Mouse (Mus musculus): Measurements from ENCODE around the gene Gnao1. TPM values are rescaled to one million over a fixed set of nuclear protein-coding genes. Genes with fewer than 3 reads are reported as not detected.
A peak's percentile ranks its signal among the peaks of the same experiment; 100 is the strongest.

Gnao1 gene
- polyA plus RNA-seq, 2 experiments: 0.14 to 0.37 TPM

DNA sequence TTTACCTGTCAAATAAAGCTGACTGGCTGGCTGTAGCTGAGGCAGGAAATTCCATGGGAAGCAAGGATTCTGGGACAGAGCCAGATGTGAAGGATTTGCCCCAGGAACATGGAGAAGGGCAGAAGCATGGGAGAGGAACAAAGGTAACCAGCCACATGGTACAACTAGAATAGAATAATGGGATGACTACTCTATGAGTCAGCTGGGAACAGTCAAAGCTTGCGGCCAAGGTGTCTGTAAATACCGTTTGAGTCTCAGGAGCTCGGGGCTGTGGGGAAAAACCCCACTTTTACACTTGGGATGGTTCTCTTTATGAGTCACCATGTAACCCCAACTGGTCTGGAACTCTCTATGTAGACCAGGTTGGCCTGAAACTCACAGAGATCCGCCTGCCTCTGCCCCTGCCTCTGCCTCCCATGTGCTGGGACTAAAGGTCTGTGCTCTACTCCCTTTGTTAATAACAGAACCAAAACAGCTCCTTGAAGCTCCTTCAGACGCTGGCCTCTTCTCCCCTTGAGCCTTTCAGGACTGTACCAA is 172.0 kb downstream of the Gnao1 start:
- H3K27me3 ChIP-seq (ENCODE audit: control insufficient read depth, insufficient read depth, low read length): no peaks in the 10 kb centered on the region
- H3K27ac ChIP-seq: no peak overlapping the region
- TF ChIP-seq CTCF (IDR thresholded peaks at IDR 0.05; ENCODE audit: low read depth) (no peak), EP300 (IDR thresholded peaks at IDR 0.05; ENCODE audit: low read depth) (no peak)
- H3K36me3 ChIP-seq (replicated peaks; ENCODE audit: control insufficient read depth, insufficient read depth, low read depth): peaks cover 79% of the 10 kb centered on the region
- no peak overlapping the region for H3K9ac ChIP-seq (replicated peaks)
- WGBS (ENCODE audit: insufficient replicate concordance): 83% methylated on average over 5 of the region's 5 CpGs
- H3K4me1 ChIP-seq (replicated peaks; ENCODE audit: control insufficient read depth in 2 of 2, insufficient read depth in 2 of 2, low read length in 1 of 2): no peaks in the 10 kb centered on the region
- H3K9me3 ChIP-seq (ENCODE audit: control insufficient read depth, low read length): no peaks in the 10 kb centered on the region
- H3K4me2 ChIP-seq (ENCODE audit: low read depth): no peak overlapping the region
- no peak overlapping the region for H3K4me3 ChIP-seq (ENCODE audit: insufficient read depth in 1 of 2, low read depth in 2 of 2, low read length in 2 of 2)
- ATAC-seq (ENCODE audit: insufficient read depth) (no peak), DNase-seq (ENCODE audit: low read depth in 3 of 3, low spot score in 3 of 3) (no peak)

DNA sequence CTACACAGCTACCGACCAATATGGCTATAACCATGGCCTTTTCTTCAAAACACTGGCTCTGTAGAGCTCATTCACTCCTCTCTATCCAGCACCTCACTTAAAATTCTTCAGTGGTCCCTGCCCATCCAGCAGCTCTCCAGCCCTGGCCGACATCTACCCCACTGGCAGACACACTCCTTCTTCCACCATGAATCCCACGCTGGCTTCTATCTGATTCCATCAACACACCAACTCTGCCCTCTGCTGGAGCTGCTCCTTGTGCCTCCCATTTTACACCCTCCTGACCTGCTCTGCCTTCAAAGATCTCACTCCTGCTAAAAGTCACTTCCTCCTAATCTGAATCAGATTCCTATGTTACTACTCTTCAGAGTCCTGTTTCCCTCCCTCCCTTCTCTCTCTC is 174.1 kb downstream of the Gnao1 start:
- TF ChIP-seq EP300 (IDR thresholded peaks at IDR 0.05; ENCODE audit: low read depth) (no peak), CTCF (IDR thresholded peaks at IDR 0.05; ENCODE audit: low read depth) (peak; percentile 22; the same call in 1 of the 2 replicates)
- H3K9ac ChIP-seq (replicated peaks): no peak overlapping the region
- H3K4me2 ChIP-seq (ENCODE audit: low read depth): no peak overlapping the region
- DNase-seq (ENCODE audit: low read depth in 3 of 3, low spot score in 3 of 3) (no peak), ATAC-seq (ENCODE audit: insufficient read depth) (no peak)
- H3K36me3 ChIP-seq (replicated peaks; ENCODE audit: control insufficient read depth, insufficient read depth, low read depth): peaks cover 70% of the 10 kb centered on the region
- no peak overlapping the region for H3K27ac ChIP-seq
- 82% methylated on average over 3 of the region's 3 CpGs for WGBS (ENCODE audit: insufficient replicate concordance)
- H3K9me3 ChIP-seq (ENCODE audit: control insufficient read depth, low read length): no peaks in the 10 kb centered on the region
- H3K4me1 ChIP-seq (replicated peaks; ENCODE audit: control insufficient read depth in 2 of 2, insufficient read depth in 2 of 2, low read length in 1 of 2): no peaks in the 10 kb centered on the region
- H3K4me3 ChIP-seq (ENCODE audit: insufficient read depth in 1 of 2, low read depth in 2 of 2, low read length in 2 of 2): no peak overlapping the region
- H3K27me3 ChIP-seq (ENCODE audit: control insufficient read depth, insufficient read depth, low read length): no peaks in the 10 kb centered on the region

DNA sequence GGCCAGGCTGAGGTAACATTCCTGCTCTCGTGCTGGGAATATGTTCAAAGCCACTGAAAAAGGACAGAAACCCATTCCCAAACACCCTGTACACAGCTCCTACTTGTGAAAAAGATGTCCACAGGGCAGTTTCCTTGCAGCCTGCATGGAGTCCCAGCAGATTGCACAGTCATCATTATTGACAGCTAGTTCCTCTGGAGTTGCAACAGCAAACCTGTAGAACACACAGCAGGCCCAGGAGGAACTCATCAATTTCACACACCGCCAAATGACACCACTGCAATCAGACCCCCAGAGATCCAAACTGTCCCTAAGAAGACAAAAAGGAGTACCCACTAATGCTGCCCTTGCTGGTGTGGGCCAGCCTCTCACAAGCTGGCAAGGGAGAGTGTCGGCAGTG is 175.0 kb downstream of the Gnao1 start:
- H3K9me3 ChIP-seq (ENCODE audit: control insufficient read depth, low read length): no peaks in the 10 kb centered on the region
- WGBS (ENCODE audit: insufficient replicate concordance): 86% methylated on average over 3 of the region's 3 CpGs
- peaks cover 71% of the 10 kb centered on the region for H3K36me3 ChIP-seq (replicated peaks; ENCODE audit: control insufficient read depth, insufficient read depth, low read depth)
- H3K27ac ChIP-seq: no peak overlapping the region
- no peak overlapping the region for H3K9ac ChIP-seq (replicated peaks)
- no peaks in the 10 kb centered on the region for H3K27me3 ChIP-seq (ENCODE audit: control insufficient read depth, insufficient read depth, low read length)
- no peak overlapping the region for H3K4me3 ChIP-seq (ENCODE audit: insufficient read depth in 1 of 2, low read depth in 2 of 2, low read length in 2 of 2)
- H3K4me1 ChIP-seq (replicated peaks; ENCODE audit: control insufficient read depth in 2 of 2, insufficient read depth in 2 of 2, low read length in 1 of 2): no peaks in the 10 kb centered on the region
- ATAC-seq (ENCODE audit: insufficient read depth) (no peak), DNase-seq (ENCODE audit: low read depth in 3 of 3, low spot score in 3 of 3) (no peak)
- no peak overlapping the region for H3K4me2 ChIP-seq (ENCODE audit: low read depth)
- no peak for TF ChIP-seq CTCF (IDR thresholded peaks at IDR 0.05; ENCODE audit: low read depth)
- TF ChIP-seq EP300 (IDR thresholded peaks at IDR 0.05; ENCODE audit: low read depth): no peak

DNA sequence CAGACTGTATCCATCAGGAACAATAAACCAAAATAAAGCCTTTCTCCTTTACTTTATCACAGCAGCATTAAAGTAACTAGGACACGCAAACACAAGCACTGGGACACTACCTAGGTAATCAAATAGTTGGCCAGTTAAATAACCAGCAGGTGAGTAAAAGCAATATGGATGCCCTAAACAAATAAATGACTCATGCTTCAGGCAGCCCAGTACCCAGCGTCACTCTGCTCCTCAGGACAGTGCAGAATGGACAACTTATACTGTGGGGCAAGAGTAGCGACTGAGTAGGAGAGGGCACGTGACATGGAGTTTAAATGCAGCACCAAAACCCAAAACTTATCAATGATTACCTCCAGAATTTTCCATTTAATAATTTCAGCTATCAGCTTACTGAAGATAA is 180.0 kb downstream of the Gnao1 start:
- H3K36me3 ChIP-seq (replicated peaks; ENCODE audit: control insufficient read depth, insufficient read depth, low read depth): peaks cover 38% of the 10 kb centered on the region
- no peaks in the 10 kb centered on the region for H3K9me3 ChIP-seq (ENCODE audit: control insufficient read depth, low read length)
- H3K27me3 ChIP-seq (ENCODE audit: control insufficient read depth, insufficient read depth, low read length): no peaks in the 10 kb centered on the region
- WGBS (ENCODE audit: insufficient replicate concordance): 85% methylated on average over 4 of the region's 4 CpGs
- no peak overlapping the region for H3K4me3 ChIP-seq (ENCODE audit: insufficient read depth in 1 of 2, low read depth in 2 of 2, low read length in 2 of 2)
- H3K27ac ChIP-seq: no peak overlapping the region
- H3K9ac ChIP-seq (replicated peaks): no peak overlapping the region
- H3K4me2 ChIP-seq (ENCODE audit: low read depth): no peak overlapping the region
- H3K4me1 ChIP-seq (replicated peaks; ENCODE audit: control insufficient read depth in 2 of 2, insufficient read depth in 2 of 2, low read length in 1 of 2): no peaks in the 10 kb centered on the region
- DNase-seq (ENCODE audit: low read depth in 3 of 3, low spot score in 3 of 3) (no peak), ATAC-seq (ENCODE audit: insufficient read depth) (no peak)
- TF ChIP-seq EP300 (IDR thresholded peaks at IDR 0.05; ENCODE audit: low read depth) (no peak), CTCF (IDR thresholded peaks at IDR 0.05; ENCODE audit: low read depth) (no peak)

DNA sequence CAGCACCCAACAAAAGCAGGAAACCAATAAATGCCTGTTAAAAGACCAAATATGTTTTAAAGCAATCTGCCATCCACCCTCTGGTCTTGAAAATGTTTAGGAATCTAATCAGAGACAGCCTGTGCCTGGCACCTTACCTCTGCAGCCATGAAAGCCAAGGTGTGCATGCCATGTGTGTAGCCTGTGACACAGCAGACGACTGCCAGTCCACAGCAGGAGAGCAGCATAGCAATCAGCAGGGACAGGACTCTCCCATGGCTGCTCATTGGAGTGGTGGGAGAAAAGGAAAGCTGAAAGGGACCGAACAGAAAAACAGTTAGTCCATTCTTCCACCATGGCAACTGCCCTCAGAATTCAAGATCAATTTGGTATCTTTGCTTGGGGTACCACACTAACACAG is 189.2 kb downstream of the Gnao1 start:
- Histone ChIP-seq H3K9ac (replicated peaks) (no peak overlapping the region), H3K36me3 (replicated peaks; ENCODE audit: control insufficient read depth, insufficient read depth, low read depth) (peaks cover 50% of the 10 kb centered on the region), H3K4me3 (ENCODE audit: insufficient read depth in 1 of 2, low read depth in 2 of 2, low read length in 2 of 2) (no peak overlapping the region), H3K4me1 (replicated peaks; ENCODE audit: control insufficient read depth in 2 of 2, insufficient read depth in 2 of 2, low read length in 1 of 2) (no peaks in the 10 kb centered on the region), H3K4me2 (ENCODE audit: low read depth) (no peak overlapping the region), H3K27me3 (ENCODE audit: control insufficient read depth, insufficient read depth, low read length) (no peaks in the 10 kb centered on the region), H3K9me3 (ENCODE audit: control insufficient read depth, low read length) (no peaks in the 10 kb centered on the region), H3K27ac (no peak overlapping the region)
- ATAC-seq (ENCODE audit: insufficient read depth) (no peak), DNase-seq (ENCODE audit: low read depth in 3 of 3, low spot score in 3 of 3) (no peak)
- TF ChIP-seq CTCF (IDR thresholded peaks at IDR 0.05; ENCODE audit: low read depth) (no peak), EP300 (IDR thresholded peaks at IDR 0.05; ENCODE audit: low read depth) (no peak)
- 88% methylated on average over 2 of the region's 2 CpGs for WGBS (ENCODE audit: insufficient replicate concordance)
